Mouse (Mus musculus) C2C12 (cell line): ENCODE data around the gene Scn1a.

Experiments
- CEBPB ChIP-seq: IDR thresholded peaks from one replicate; pipeline ENCODE4 v1.6.1; 2011; ENCODE audit warnings: low read depth, mild to moderate bottlenecking, control low read depth, moderate library complexity
- CTCF ChIP-seq: IDR thresholded peaks from one replicate; pipeline ENCODE4 v1.5.1; 2011; ENCODE audit not compliant: control insufficient read depth, insufficient read depth, insufficient read length
- FOSL1 ChIP-seq: IDR thresholded peaks from one replicate; pipeline ENCODE4 v1.8.0; 2011; ENCODE audit warnings: mild to moderate bottlenecking, low read length; ENCODE audit not compliant: poor library complexity, insufficient read depth, severe bottlenecking
- MAX ChIP-seq: IDR thresholded peaks from one replicate; pipeline ENCODE4 v1.6.1; 2011; ENCODE audit warnings: mild to moderate bottlenecking, control low read depth
- MYOD1 ChIP-seq: IDR thresholded peaks from one replicate; pipeline ENCODE4 v1.6.1; 2011; ENCODE audit warnings: low read depth; ENCODE audit not compliant: control insufficient read depth, insufficient read length
- MYOG ChIP-seq: IDR thresholded peaks from one replicate; pipeline ENCODE4 v1.6.1; 2011; ENCODE audit not compliant: control insufficient read depth, insufficient read length; ENCODE audit errors: extremely low read depth
- USF1 ChIP-seq: IDR thresholded peaks from one replicate; pipeline ENCODE4 v1.6.1; 2011; ENCODE audit warnings: low read depth, mild to moderate bottlenecking, control low read depth, moderate library complexity

DNA sequence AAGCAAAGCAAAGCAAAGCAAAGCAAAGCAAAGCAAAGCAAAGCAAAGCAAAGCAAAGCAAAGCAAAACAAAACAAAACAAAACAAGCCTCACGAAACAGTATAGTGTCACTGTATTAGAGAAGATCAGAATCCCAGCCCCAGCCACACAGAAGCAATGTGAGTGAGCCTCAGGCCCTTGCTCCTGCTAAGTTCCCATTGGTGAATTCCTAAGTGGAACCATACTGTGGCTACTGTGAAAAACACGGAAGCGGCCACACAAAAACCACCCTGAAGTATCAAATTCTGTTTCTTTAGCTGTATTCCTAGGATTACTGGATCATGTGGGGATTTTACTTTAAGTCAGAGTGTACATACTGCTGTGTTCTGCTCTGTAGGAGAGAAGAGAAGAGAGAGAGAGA is 4.4 kb downstream of the Scn1a start:
- TF ChIP-seq CEBPB (no peak), CTCF (no peak), USF1 (no peak), MYOD1 (no peak), MAX (no peak), MYOG (no peak), FOSL1 (no peak)
